Mouse (Mus musculus): ENCODE results near the gene Apc2. TPM values are rescaled to one million over a fixed set of nuclear protein-coding genes. Genes with fewer than 3 reads are reported as not detected.

Gene Apc2
- total RNA-seq, 2 experiments from 2014 or later, result 2.1 to 3.7 TPM

GRCm38 (mm10) chr10:80357994-80358639, 62.3 kb downstream of the Apc2 start:
- intact Hi-C loops (cut with DNase I), result no loop called here
- DNase-seq, result peak in 1 of 2 experiments; percentile 24

- intact Hi-C loops (cut with DNase I), result no loop called here
- no peak for DNase-seq
Observed at GRCm38 (mm10) chr10:80363734-80364133, 68.0 kb downstream of the Apc2 start.

- intact Hi-C loops (cut with DNase I), result loop anchor here (5.0 kb wide), 1 partner anchor 172 kb away; the partner anchor contains the start of gene Atp8b3
- DNase-seq, result no peak
Observed at GRCm38 (mm10) chr10:80365736-80366135, 70.0 kb downstream of the Apc2 start.

Small RNA genes lying within 50 kb of the gene (microRNA-seq; reads per million reads assigned to microRNA genes)
- gene Mir6911 (ENCODE audit: borderline number of aligned reads in 2 of 2), result 0 to 0.72 reads per million in 2 experiments

Other genes starting within 250 kb of the Apc2 start
- gene Gpx4, start 248.8 kb upstream of the Apc2 start, total RNA-seq (2021), result 100 to 1,000 TPM; 863 to 871 TPM
- 10 to 100 TPM; 11.2 to 12.2 TPM for gene Sbno2, start 190.4 kb upstream of the Apc2 start, total RNA-seq (2021)
- gene Stk11, start 180.2 kb upstream of the Apc2 start, total RNA-seq (2021), result 100 to 1,000 TPM; 137 to 165 TPM
- gene Atp5d, start 157.3 kb upstream of the Apc2 start, total RNA-seq (2021), result 1,000 to 10,000 TPM; 1,105 to 1,168 TPM
- 1 to 10 TPM; 2.0 to 4.7 TPM for gene Cbarp, start 155.1 kb upstream of the Apc2 start, total RNA-seq (2021)
- gene Midn, start 147.7 kb upstream of the Apc2 start, total RNA-seq (2021), result 100 to 1,000 TPM in 1 of 2 experiments, 10 to 100 TPM in 1; 99.9 to 117 TPM
- gene Cirbp, start 130.0 kb upstream of the Apc2 start, total RNA-seq (2021), result 10 to 100 TPM; 48.2 to 67.0 TPM
- gene 1600002K03Rik, start 123.0 kb upstream of the Apc2 start, total RNA-seq (2021), result 1 to 10 TPM; 4.4 to 4.6 TPM
- 1 to 10 TPM in 1 of 2 experiments, under 1 TPM in 1; 0.75 to 1.1 TPM for gene Efna2, start 116.5 kb upstream of the Apc2 start, total RNA-seq (2021)
- gene Mum1, start 69.5 kb upstream of the Apc2 start, total RNA-seq (2021), result 10 to 100 TPM; 13.1 to 15.3 TPM
- 100 to 1,000 TPM; 962 to 997 TPM for gene Ndufs7, start 46.9 kb upstream of the Apc2 start, total RNA-seq (2021)
- 10 to 100 TPM in 1 of 2 experiments, 1 to 10 TPM in 1; 8.9 to 12.0 TPM for gene Gamt, start 35.0 kb upstream of the Apc2 start, total RNA-seq (2021)
- 10 to 100 TPM; 57.7 to 58.5 TPM for gene Dazap1, start 34.5 kb upstream of the Apc2 start, total RNA-seq (2021)
- 100 to 1,000 TPM; 748 to 777 TPM for gene Rps15, start 3.5 kb upstream of the Apc2 start, total RNA-seq (2021)
- 10 to 100 TPM; 13.8 to 15.1 TPM for gene 2310011J03Rik, start 24.6 kb downstream of the Apc2 start, total RNA-seq (2021)
- gene Pcsk4, start 33.5 kb downstream of the Apc2 start, total RNA-seq (2021), result 1 to 10 TPM; 2.2 to 2.9 TPM
- 1 to 10 TPM; 2.7 TPM for gene Reep6, start 34.0 kb downstream of the Apc2 start, total RNA-seq (2021)
- gene Adamtsl5, start 52.4 kb downstream of the Apc2 start, total RNA-seq (2021), result 10 to 100 TPM; 75.9 to 83.8 TPM
- under 1 TPM; 0.49 to 0.64 TPM for gene Plk5, start 60.5 kb downstream of the Apc2 start, total RNA-seq (2021)
- gene Mex3d, start 91.7 kb downstream of the Apc2 start, total RNA-seq (2021), result 1 to 10 TPM; 8.1 to 8.6 TPM
- 10 to 100 TPM; 82.1 to 82.2 TPM for gene Mbd3, start 103.6 kb downstream of the Apc2 start, total RNA-seq (2021)
- 1,000 to 10,000 TPM; 1,920 to 2,020 TPM for gene Uqcr11, start 110.9 kb downstream of the Apc2 start, total RNA-seq (2021)
- gene Tcf3, start 137.7 kb downstream of the Apc2 start, total RNA-seq (2021), result 10 to 100 TPM; 17.9 to 20.9 TPM
- gene Onecut3, start 198.9 kb downstream of the Apc2 start, total RNA-seq (2021), result not detected
- not detected for gene Atp8b3, start 243.1 kb downstream of the Apc2 start, total RNA-seq (2021)